In the genomic region with DNA sequence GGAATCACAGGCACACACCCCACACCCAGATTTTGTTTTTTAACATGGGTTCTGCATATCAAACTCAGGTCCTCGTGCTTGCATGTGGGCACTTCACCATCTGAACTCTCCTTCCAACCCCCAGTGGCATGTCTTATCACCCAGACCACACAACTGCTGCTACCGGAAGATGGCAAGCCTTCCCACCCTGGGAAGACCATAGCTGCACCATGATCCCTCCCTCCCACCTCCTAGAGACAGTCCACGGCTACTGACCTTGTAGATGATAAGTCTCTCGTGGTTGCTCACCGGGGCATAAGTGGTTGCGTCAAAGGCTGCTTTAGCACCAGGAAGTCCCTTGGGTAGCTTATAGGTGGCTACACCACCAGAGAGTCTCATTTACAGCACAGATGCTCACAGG, we compare ENCODE assay signal across 28 mouse cellular contexts. TPM values are rescaled to one million over a fixed set of nuclear protein-coding genes. Genes with fewer than 3 reads are reported as not detected.
DNase-seq lines count a peak whose midpoint lies in the region; ATAC-seq and TF ChIP-seq lines count a peak whose summit lies in the region.
"Had no signal": no experiment of that assay in that cellular context is flagged by ENCODE, and none has a peak within 500 bp of the region (broad histone marks: within the 10 kb centered on the region; RNA-seq: fewer than 3 reads in every experiment).

No protein-coding gene starts in this region.

- H3K4me2 ChIP-seq in liver, embryonic 15.5 days, result no peak overlapping the region; the same call in 1 of the 2 replicates
- H3K4me2 ChIP-seq: embryonic facial prominence, embryonic 15.5 days; intestine, embryonic 15.5 days; lung, embryonic 14.5 days; midbrain, embryonic 13.5 days; neural tube, embryonic 13.5 days; stomach, embryonic 15.5 days had no signal

- no peaks in the 10 kb centered on the region for H3K9me3 ChIP-seq in erythroblast, embryonic 14.5 days (ENCODE audit: control insufficient read depth, low read length)
- H3K9me3 ChIP-seq in liver, embryonic 15.5 days (replicated peaks), result no peaks in the 10 kb centered on the region
- H3K9me3 ChIP-seq: embryonic facial prominence, embryonic 10.5 days; embryonic facial prominence, embryonic 15.5 days; G1E; intestine, embryonic 15.5 days; midbrain, embryonic 13.5 days; neural tube, embryonic 13.5 days; stomach, embryonic 15.5 days had no signal

- peaks cover 2% of the 10 kb centered on the region; the same call in 1 of the 2 replicates for H3K36me3 ChIP-seq in erythroblast, embryonic 14.5 days (ENCODE audit: control insufficient read depth)
- H3K36me3 ChIP-seq in liver, embryonic 15.5 days (replicated peaks), result no peaks in the 10 kb centered on the region
- no peaks in the 10 kb centered on the region for H3K36me3 ChIP-seq in thymus, adult 2 months (ENCODE audit: control insufficient read depth, insufficient read depth, low read length)
- H3K36me3 ChIP-seq: intestine, embryonic 15.5 days; midbrain, embryonic 13.5 days; stomach, embryonic 15.5 days had no signal

- peaks cover 34% of the 10 kb centered on the region for H3K4me1 ChIP-seq in erythroblast, embryonic 14.5 days (ENCODE audit: control insufficient read depth)
- H3K4me1 ChIP-seq in liver, embryonic 15.5 days (replicated peaks), result peaks cover 24% of the 10 kb centered on the region
- no peaks in the 10 kb centered on the region for H3K4me1 ChIP-seq in cerebellum, adult 2 months (ENCODE audit: control insufficient read depth, insufficient read depth, low read length)
- H3K4me1 ChIP-seq in thymus, adult 2 months (replicated peaks; ENCODE audit: control insufficient read depth, insufficient read depth, low read length), result no peaks in the 10 kb centered on the region
- H3K4me1 ChIP-seq: embryonic facial prominence, embryonic 15.5 days; intestine, embryonic 15.5 days; midbrain, embryonic 13.5 days; neural tube, embryonic 13.5 days; stomach, embryonic 15.5 days had no signal

- H3K4me3 ChIP-seq in erythroblast, embryonic 14.5 days (replicated peaks), result peak overlapping the region; percentile 24
- H3K4me3 ChIP-seq in liver, embryonic 15.5 days (replicated peaks), result no peak overlapping the region
- no peak overlapping the region for H3K4me3 ChIP-seq in gastrocnemius, adult 2 months
- no peak overlapping the region for H3K4me3 ChIP-seq in cerebellum, adult 2 months (replicated peaks; ENCODE audit: insufficient read depth, low read depth, low read length)
- no peak overlapping the region for H3K4me3 ChIP-seq in thymus, adult 2 months (ENCODE audit: control insufficient read depth, insufficient read depth, low read length)
- H3K4me3 ChIP-seq: embryonic facial prominence, embryonic 10.5 days; embryonic facial prominence, embryonic 15.5 days; intestine, embryonic 15.5 days; midbrain, embryonic 13.5 days; neural tube, embryonic 13.5 days; stomach, embryonic 15.5 days had no signal

- no peaks in the 10 kb centered on the region for H3K27me3 ChIP-seq in erythroblast, embryonic 14.5 days (ENCODE audit: control insufficient read depth)
- no peaks in the 10 kb centered on the region for H3K27me3 ChIP-seq in liver, embryonic 15.5 days
- no peaks in the 10 kb centered on the region for H3K27me3 ChIP-seq in cerebellum, adult 2 months (ENCODE audit: control insufficient read depth, insufficient read depth, low read length)
- no peaks in the 10 kb centered on the region for H3K27me3 ChIP-seq in thymus, adult 2 months (ENCODE audit: control insufficient read depth, insufficient read depth, low read length)
- H3K27me3 ChIP-seq: embryonic facial prominence, embryonic 15.5 days; intestine, embryonic 15.5 days; midbrain, embryonic 13.5 days; neural tube, embryonic 13.5 days; stomach, embryonic 15.5 days had no signal

- no peak for ATAC-seq in erythroblast, adult 5-6 weeks (replicated peaks; ENCODE audit: low FRiP score, poor library complexity, severe bottlenecking)
- peak; percentile 71 for ATAC-seq in liver, embryonic 15.5 days (ENCODE audit: insufficient read depth)
- ATAC-seq: forebrain, embryonic 14.5 days; hindbrain, postnatal 0 days; intestine, embryonic 15.5 days; midbrain, embryonic 13.5 days had no signal

- H3K27ac ChIP-seq in liver, embryonic 15.5 days (replicated peaks), result no peak overlapping the region
- no peak overlapping the region for H3K27ac ChIP-seq in gastrocnemius, adult 2 months
- H3K27ac ChIP-seq in cerebellum, adult 2 months (ENCODE audit: insufficient read depth, low read length), result no peak overlapping the region
- no peak overlapping the region for H3K27ac ChIP-seq in thymus, adult 2 months (ENCODE audit: control insufficient read depth, insufficient read depth, low read length)
- H3K27ac ChIP-seq: embryonic facial prominence, embryonic 10.5 days; embryonic facial prominence, embryonic 15.5 days; hindbrain, postnatal 0 days; intestine, embryonic 15.5 days; midbrain, embryonic 13.5 days; neural tube, embryonic 13.5 days; stomach, embryonic 15.5 days had no signal

- WGBS in liver, embryonic 15.5 days (ENCODE audit: insufficient replicate concordance), result 25% methylated on average over 6 of the region's 6 CpGs
- 91% methylated on average over 6 of the region's 6 CpGs for WGBS in cerebellum, adult 2 months
- WGBS in thymus, adult 2 months, result 85% methylated on average over 6 of the region's 6 CpGs

- no peak for TF ChIP-seq CTCF in gastrocnemius, adult 2 months (IDR thresholded peaks at IDR 0.05)
- TF ChIP-seq CTCF in cerebellum, adult 2 months (IDR thresholded peaks at IDR 0.05; ENCODE audit: borderline replicate concordance, insufficient read depth, low read depth, low read length), result no peak
- no peak for TF ChIP-seq CTCF in thymus, adult 2 months (IDR thresholded peaks at IDR 0.05; ENCODE audit: borderline replicate concordance, control insufficient read depth, extremely low read depth, insufficient read depth, low read length, poor library complexity)

- TF ChIP-seq POLR2A in cerebellum, adult 2 months (IDR thresholded peaks at IDR 0.05; ENCODE audit: borderline replicate concordance, insufficient read depth, low read length), result no peak
- TF ChIP-seq POLR2A in thymus, adult 2 months (IDR thresholded peaks at IDR 0.05; ENCODE audit: control insufficient read depth, extremely low read depth, insufficient read depth, low read length, poor library complexity), result no peak

- DNase-seq in testis, postnatal 10 days (ENCODE audit: low spot score), result peak; percentile 29
- no peak for DNase-seq in testis, postnatal 14 days (ENCODE audit: low spot score)
- DNase-seq in gastrocnemius, adult 2 months, result no peak
- no peak for DNase-seq in cerebellum, adult 2 months
- no peak for DNase-seq in thymus, adult 2 months
- DNase-seq: adrenal gland, postnatal 25 days; cerebellum, adult 11-12 months; cerebellum, postnatal 14 days; gastrocnemius, postnatal 36 days; kidney, adult 2 months; kidney, postnatal 4 days; lung, embryonic 14.5 days; lung, postnatal 14 days; right cerebral cortex, postnatal 14 days; thymus, adult 18-20 months; thymus, postnatal 36 days had no signal

- intact Hi-C loops in gastrocnemius, adult 2 months (cut with DNase I), result no loop called here

- no peak overlapping the region for H3K9ac ChIP-seq in liver, embryonic 15.5 days
- H3K9ac ChIP-seq: embryonic facial prominence, embryonic 15.5 days; intestine, embryonic 15.5 days; lung, embryonic 14.5 days; midbrain, embryonic 13.5 days; neural tube, embryonic 13.5 days; stomach, embryonic 15.5 days had no signal

RNA-seq across cellular contexts. Expression of gene Srd5a3, which starts 21.4 kb away (rescaled TPM):
- polyA plus RNA-seq in erythroblast, embryonic 14.5 days (2012), result 4.1 and 4.6 TPM in 2 replicates
- 7.1 and 9.2 TPM in 2 replicates for total RNA-seq in erythroblast, adult 5-6 weeks (2015; ENCODE audit: low replicate concordance)
- 3.8 and 10.3 TPM in 2 replicates for total RNA-seq in erythroblast, adult 5-6 weeks (2017; ENCODE audit: low replicate concordance)
- polyA plus RNA-seq in liver, embryonic 15.5 days (2015; fragmentation: Nextera tagmentation; extraction: Ambion mirVana), result 13.6 and 14.7 TPM in 2 replicates
- total RNA-seq in gastrocnemius, adult 2 months (2021), result 1 to 10 TPM; 3.0 to 3.9 TPM
- 19.3 and 19.8 TPM in 2 replicates for polyA plus RNA-seq in cerebellum, adult 2 months (2012; rRNA removed)
- 139 and 150 TPM in 2 replicates for polyA plus RNA-seq in thymus, adult 2 months (2012; rRNA removed)

RNA-seq across cellular contexts. Expression of gene Tmem165, which starts 22.2 kb away (rescaled TPM):
- polyA plus RNA-seq in erythroblast, embryonic 14.5 days (2012), result 4.0 and 4.6 TPM in 2 replicates
- 34.6 and 37.0 TPM in 2 replicates for total RNA-seq in erythroblast, adult 5-6 weeks (2015; ENCODE audit: low replicate concordance)
- 26.9 and 35.8 TPM in 2 replicates for total RNA-seq in erythroblast, adult 5-6 weeks (2017; ENCODE audit: low replicate concordance)
- 26.2 and 27.4 TPM in 2 replicates for polyA plus RNA-seq in liver, embryonic 15.5 days (2015; fragmentation: Nextera tagmentation; extraction: Ambion mirVana)
- total RNA-seq in gastrocnemius, adult 2 months (2021), result 10 to 100 TPM; 15.2 TPM
- polyA plus RNA-seq in cerebellum, adult 2 months (2012; rRNA removed), result 36.7 and 37.5 TPM in 2 replicates
- 63.9 and 94.6 TPM in 2 replicates for polyA plus RNA-seq in thymus, adult 2 months (2012; rRNA removed)
